Mouse (Mus musculus): ENCODE measurements around the gene Cox4i2.

Cox4i2 gene

GRCm38 (mm10) chr2:152734984-152735383 is 19.0 kb upstream of the Cox4i2 start:
- peak; percentile 98 to 99 for DNase-seq

GRCm38 (mm10) chr2:152736090-152736601 is 17.8 kb upstream of the Cox4i2 start, which contains the start of gene Id1:
Gene Id1 (plus strand): TSS chr2:152736251.
- DNase-seq, result peak; percentile 92 to 96

- peak in 1 of 2 experiments; percentile 64 for DNase-seq
Observed at GRCm38 (mm10) chr2:152736748-152737147, 17.2 kb upstream of the Cox4i2 start.

GRCm38 (mm10) chr2:152737306-152738221 is 16.4 kb upstream of the Cox4i2 start:
- DNase-seq, result peak in 1 of 2 experiments; percentile 69

- peak in 1 of 2 experiments; percentile 48 for DNase-seq
Observed at GRCm38 (mm10) chr2:152738341-152738740, 15.6 kb upstream of the Cox4i2 start.

- DNase-seq, result peak; percentile 91 to 97
Observed at GRCm38 (mm10) chr2:152739031-152739841, 14.7 kb upstream of the Cox4i2 start.

- DNase-seq, result peak; percentile 69 to 85
Observed at GRCm38 (mm10) chr2:152739842-152740260, 14.1 kb upstream of the Cox4i2 start.

GRCm38 (mm10) chr2:152740490-152740889 is 13.5 kb upstream of the Cox4i2 start:
- no peak for DNase-seq

GRCm38 (mm10) chr2:152741153-152742041 is 12.6 kb upstream of the Cox4i2 start:
- DNase-seq, result peak; percentile 83 to 90

- peak; percentile 84 to 88 for DNase-seq
Observed at GRCm38 (mm10) chr2:152742435-152742834, 11.5 kb upstream of the Cox4i2 start.

GRCm38 (mm10) chr2:152756474-152757393 is 2.8 kb downstream of the Cox4i2 start:
- no peak for DNase-seq

- no peak for DNase-seq
Observed at GRCm38 (mm10) chr2:152757478-152757877, 3.5 kb downstream of the Cox4i2 start.

GRCm38 (mm10) chr2:152758351-152758750 is 4.4 kb downstream of the Cox4i2 start:
- no peak for DNase-seq

- DNase-seq, result no peak
Observed at GRCm38 (mm10) chr2:152763310-152763709, 9.3 kb downstream of the Cox4i2 start.

- no peak for DNase-seq
Observed at GRCm38 (mm10) chr2:152764172-152765044, 10.4 kb downstream of the Cox4i2 start.

- DNase-seq, result no peak
Observed at GRCm38 (mm10) chr2:152765045-152765674, 11.2 kb downstream of the Cox4i2 start.

- DNase-seq, result peak; percentile 92 to 96
Observed at GRCm38 (mm10) chr2:152766387-152767123, 12.6 kb downstream of the Cox4i2 start.

- DNase-seq, result peak; percentile 80 to 87
Observed at GRCm38 (mm10) chr2:152767618-152768271, 13.8 kb downstream of the Cox4i2 start.

Data from kidney, postnatal 25 days (tissue).